Mouse (Mus musculus): ENCODE data around the gene Epop.

GRCm38 (mm10) chr11:97578286-97578685, 51.2 kb downstream of the Epop start:
- no peak for TF ChIP-seq CTCF (IDR thresholded peaks at IDR 0.05; ENCODE audit: low read depth)
- TF ChIP-seq EP300 (IDR thresholded peaks at IDR 0.05; ENCODE audit: low read depth): no peak

Data from heart, postnatal 0 days (tissue).